Mouse (Mus musculus) mesoderm, embryonic 11.5 days (tissue): ENCODE measurements around the gene Rflna.

Source experiments
- DNase-seq: peaks from one replicate; pipeline ENCODE4 v3.0.0-alpha.2; 2012; ENCODE audit warnings: low read depth, low spot score

Gene Rflna

GRCm38 (mm10) chr5:125002969-125003872, at the start of gene Rflna:
Gene Rflna (plus strand): TSS chr5:125003221.
- DNase-seq = peak; percentile 70

- no peak for DNase-seq
These were observed 48.4 kb upstream of the Rflna start for GRCm38 (mm10) chr5:124954404-124955305.

- DNase-seq = no peak
These were observed 45.5 kb upstream of the Rflna start for GRCm38 (mm10) chr5:124957491-124957890.

GRCm38 (mm10) chr5:124959099-124959498, 43.9 kb upstream of the Rflna start:
- DNase-seq = no peak

GRCm38 (mm10) chr5:124960131-124960901, 42.7 kb upstream of the Rflna start:
- DNase-seq = peak; percentile 61

- DNase-seq = no peak
These were observed 41.6 kb upstream of the Rflna start for GRCm38 (mm10) chr5:124961433-124961832.

- no peak for DNase-seq
These were observed 40.3 kb upstream of the Rflna start for GRCm38 (mm10) chr5:124962761-124963160.

GRCm38 (mm10) chr5:124963806-124964672, 39.0 kb upstream of the Rflna start:
- DNase-seq = peak; percentile 89

GRCm38 (mm10) chr5:124966622-124967332, 36.2 kb upstream of the Rflna start:
- DNase-seq = no peak

GRCm38 (mm10) chr5:124969790-124970189, 33.2 kb upstream of the Rflna start:
- peak; percentile 59 for DNase-seq

- no peak for DNase-seq
These were observed 16.8 kb upstream of the Rflna start for GRCm38 (mm10) chr5:124986222-124986621.

GRCm38 (mm10) chr5:124986656-124987055, 16.4 kb upstream of the Rflna start:
- no peak for DNase-seq

- no peak for DNase-seq
These were observed 13.3 kb upstream of the Rflna start for GRCm38 (mm10) chr5:124989724-124990123.

- no peak for DNase-seq
These were observed 10.7 kb upstream of the Rflna start for GRCm38 (mm10) chr5:124992323-124992722.

GRCm38 (mm10) chr5:124992891-124993290, 10.1 kb upstream of the Rflna start:
- no peak for DNase-seq

GRCm38 (mm10) chr5:124996816-124997215, 6.2 kb upstream of the Rflna start:
- no peak for DNase-seq

GRCm38 (mm10) chr5:124997913-124998312, 5.1 kb upstream of the Rflna start:
- DNase-seq = no peak

- peak; percentile 49 for DNase-seq
These were observed 2.2 kb upstream of the Rflna start for GRCm38 (mm10) chr5:125000756-125001250.

GRCm38 (mm10) chr5:125003873-125004255, 843 bp downstream of the Rflna start:
- DNase-seq = no peak
